Mouse (Mus musculus) stomach, postnatal 0 days (tissue): Measurements from ENCODE around the gene Aars.

Experiments
- CTCF ChIP-seq: IDR thresholded peaks from 2 replicates; pipeline ENCODE4 v1.5.1; 2016; ENCODE audit warnings: antibody characterized with exemption, low read depth, mild to moderate bottlenecking, moderate library complexity
- EP300 ChIP-seq: optimal IDR thresholded peaks from 2 replicates; pipeline ENCODE3; 2016; ENCODE audit warnings: antibody characterized with exemption

DNA sequence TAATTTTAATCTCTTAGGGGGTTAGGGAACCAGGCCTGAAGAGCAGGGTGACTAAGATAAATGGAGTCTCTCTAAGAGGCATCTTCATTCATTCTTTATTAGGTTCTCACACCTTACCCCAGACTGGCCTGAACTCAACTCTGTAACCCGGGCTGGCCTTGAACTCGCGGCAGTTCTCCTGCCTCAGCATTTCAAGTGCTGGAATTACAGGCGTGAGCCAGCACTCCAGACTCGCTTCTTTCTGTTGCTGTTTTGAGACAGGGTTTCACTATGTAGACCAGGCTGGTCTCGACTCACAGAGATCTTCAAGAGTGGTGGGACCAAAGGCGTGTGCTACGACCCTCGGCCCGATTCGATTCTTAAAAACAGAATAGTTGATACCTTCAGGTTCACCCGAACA, 1.3 kb downstream of the Aars start:
- TF ChIP-seq CTCF (no peak), EP300 (no peak)
